Mouse (Mus musculus) cortical plate, adult 2 months (tissue): Measurements from ENCODE around the gene Kri1.

Experiments
- CTCF ChIP-seq: fragments of 200-500 bp; IDR thresholded peaks from 2 replicates; pipeline ENCODE4 v1.5.1; 2011; ENCODE audit warnings: mild to moderate bottlenecking, control low read depth, low read length; ENCODE audit not compliant: insufficient read depth; ENCODE audit errors: extremely low read depth
- POLR2A ChIP-seq: fragments of 200-500 bp; IDR thresholded peaks from 2 replicates; pipeline ENCODE4 v1.6.1; 2011; ENCODE audit warnings: mild to moderate bottlenecking, low read length, control low read depth; ENCODE audit not compliant: insufficient read depth; ENCODE audit errors: extremely low read depth

DNA sequence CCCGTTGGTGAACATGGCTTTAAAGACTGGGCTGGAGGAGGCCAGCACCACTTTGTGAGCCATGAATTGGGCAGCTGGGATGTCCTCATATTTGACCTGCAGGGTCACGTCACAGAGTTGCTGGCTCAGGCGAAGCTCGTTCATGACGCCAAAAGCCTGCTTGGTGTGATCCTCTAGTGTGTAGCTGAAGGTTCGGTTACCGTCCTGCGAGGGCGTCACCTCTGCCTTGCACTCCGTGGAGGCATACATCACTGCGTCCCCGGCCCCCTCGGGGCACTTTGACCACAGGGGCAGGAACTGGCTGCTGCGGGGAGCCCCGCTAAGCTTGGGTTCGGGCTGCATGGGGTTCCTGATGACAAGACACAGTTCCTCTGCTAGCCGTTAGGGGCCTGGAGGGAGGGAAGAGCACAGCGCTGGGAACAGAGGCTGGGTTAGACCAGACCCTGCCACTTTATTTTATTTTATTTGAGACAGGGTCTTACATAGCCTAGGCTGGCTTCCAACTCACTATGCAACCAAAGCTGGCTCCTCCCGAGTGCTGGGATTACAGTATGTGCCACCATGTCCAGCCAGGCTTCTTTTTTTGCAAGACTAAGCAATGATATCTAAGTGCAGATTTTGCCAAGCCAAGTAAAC, 50.3 kb downstream of the Kri1 start:
- TF ChIP-seq POLR2A: no peak
- peak; percentile 15; the same call in 1 of the 2 replicates for TF ChIP-seq CTCF
